Mouse (Mus musculus): ENCODE results near the gene Gm42742. TPM values are rescaled to one million over a fixed set of nuclear protein-coding genes. Genes with fewer than 3 reads are reported as not detected.
A peak's percentile ranks its signal among the peaks of the same experiment; 100 is the strongest.

Gene Gm42742
- total RNA-seq (2021): 10 to 100 TPM; 24.6 to 27.3 TPM
- long read RNA-seq, experiment 1, partial matches to known transcripts: 0 of 7 reads
- long read RNA-seq, experiment 1, other reads (novel, unspliced or antisense): 7 of 7 reads
- long read RNA-seq, experiment 2, partial matches to known transcripts: 0 of 6 reads
- long read RNA-seq, experiment 2, other reads (novel, unspliced or antisense): 6 of 6 reads

DNA sequence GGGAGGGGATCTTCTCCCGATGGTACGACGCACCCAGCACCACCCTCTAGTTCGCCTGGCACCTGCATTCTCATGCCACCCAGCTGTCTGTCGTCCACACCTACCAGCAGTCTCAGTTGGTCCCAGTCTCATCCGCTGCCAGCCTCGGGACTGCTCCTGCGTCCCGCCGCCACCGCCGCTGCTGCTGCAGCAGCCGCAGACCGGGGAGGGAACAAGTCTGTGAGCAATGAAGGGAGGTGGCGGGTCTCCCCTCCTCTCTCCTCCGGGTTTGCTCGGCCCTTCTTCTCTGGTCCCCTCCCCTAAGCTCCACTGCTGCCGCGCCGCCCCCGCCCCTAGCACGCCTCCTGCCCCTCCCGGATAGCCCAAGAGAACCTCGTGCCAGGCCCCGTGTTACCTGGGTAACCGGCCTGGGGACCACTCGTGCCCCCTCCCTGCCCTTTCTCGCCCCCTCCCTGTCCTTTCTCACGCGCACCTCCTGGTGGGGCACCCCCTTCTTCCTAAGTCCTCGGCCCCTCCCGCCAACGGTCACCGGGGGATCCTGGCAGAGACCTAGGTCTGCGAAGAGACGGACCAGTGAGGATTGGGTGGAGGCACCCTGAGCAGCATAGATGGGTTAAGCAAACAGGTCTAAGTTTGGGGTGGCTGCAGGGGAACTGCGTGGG, at the start of gene Gm42742, which contains the start of gene Prrt2:
Gm42742 (minus strand) TSS at position 197 of the 662 bp plus-strand sequence.
Prrt2 (minus strand) TSS at position 311 of the 662 bp plus-strand sequence.
- DNase-seq: peak; percentile 61 to 63

DNA sequence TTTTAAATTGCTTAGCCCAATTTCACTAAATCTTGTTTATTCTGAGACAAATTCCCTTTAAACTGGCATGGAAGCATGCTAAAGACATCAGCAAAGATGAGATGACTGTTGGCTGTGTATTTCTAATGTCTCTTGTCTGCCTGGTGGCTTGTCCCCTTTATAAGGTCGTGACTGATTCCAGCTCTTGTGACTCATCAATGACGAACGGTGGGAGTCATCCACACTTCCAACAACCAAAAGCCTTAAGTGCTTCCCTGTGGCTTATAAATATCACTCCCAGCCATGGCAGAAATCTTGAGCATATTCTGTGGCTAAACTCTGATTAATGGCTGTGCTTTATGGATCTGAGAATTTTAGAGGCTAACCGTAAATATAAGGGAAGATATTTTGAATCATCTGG, 45.4 kb upstream of the Gm42742 start:
- DNase-seq: no peak

DNA sequence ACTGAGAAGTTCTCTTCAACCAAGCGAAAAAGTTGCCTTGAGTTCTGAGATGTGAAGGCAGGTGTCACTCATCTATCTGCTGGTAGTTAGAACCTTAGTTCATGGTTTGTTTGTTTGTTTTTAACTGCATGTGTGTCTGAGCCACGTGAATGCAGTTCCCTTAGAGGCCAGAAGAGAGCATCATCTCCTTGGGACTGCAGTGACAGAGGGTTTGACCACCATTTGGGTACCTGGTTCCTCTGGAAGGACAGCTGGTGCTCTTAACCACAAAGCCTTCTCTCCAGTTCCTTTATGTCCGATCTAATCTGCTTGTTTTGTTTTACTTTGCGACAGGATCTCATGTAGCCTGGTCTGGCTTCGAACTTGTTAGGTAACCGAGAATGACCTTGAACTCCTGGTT, 44.6 kb upstream of the Gm42742 start:
- DNase-seq: no peak

DNA sequence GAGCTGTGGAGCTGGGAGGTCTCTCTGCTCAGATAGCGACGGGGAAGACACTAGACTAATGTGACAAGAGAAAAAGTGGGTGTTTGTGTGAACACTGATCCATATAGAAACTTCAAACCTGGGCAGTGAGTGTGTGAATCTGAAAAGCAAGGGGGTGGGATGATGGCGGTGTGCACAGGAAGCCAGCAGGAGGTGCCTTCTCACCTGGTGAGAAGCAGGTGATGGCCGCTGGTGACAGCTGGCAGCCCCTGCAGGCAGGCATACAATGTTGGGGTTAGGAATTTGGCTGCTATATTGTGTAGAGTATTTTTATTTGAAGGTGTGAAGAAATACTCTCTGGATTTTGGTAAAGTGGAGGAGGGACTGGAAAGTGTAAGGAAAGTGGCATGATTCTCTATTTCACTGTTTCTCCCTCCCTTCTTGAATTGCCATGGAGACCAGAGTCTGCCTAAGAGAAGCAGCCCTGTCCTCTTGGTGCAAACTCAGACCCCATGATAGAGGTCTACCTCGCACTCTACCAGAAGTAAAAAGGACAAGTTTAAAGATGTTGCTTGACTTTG, 34.2 kb upstream of the Gm42742 start:
- no peak for DNase-seq

DNA sequence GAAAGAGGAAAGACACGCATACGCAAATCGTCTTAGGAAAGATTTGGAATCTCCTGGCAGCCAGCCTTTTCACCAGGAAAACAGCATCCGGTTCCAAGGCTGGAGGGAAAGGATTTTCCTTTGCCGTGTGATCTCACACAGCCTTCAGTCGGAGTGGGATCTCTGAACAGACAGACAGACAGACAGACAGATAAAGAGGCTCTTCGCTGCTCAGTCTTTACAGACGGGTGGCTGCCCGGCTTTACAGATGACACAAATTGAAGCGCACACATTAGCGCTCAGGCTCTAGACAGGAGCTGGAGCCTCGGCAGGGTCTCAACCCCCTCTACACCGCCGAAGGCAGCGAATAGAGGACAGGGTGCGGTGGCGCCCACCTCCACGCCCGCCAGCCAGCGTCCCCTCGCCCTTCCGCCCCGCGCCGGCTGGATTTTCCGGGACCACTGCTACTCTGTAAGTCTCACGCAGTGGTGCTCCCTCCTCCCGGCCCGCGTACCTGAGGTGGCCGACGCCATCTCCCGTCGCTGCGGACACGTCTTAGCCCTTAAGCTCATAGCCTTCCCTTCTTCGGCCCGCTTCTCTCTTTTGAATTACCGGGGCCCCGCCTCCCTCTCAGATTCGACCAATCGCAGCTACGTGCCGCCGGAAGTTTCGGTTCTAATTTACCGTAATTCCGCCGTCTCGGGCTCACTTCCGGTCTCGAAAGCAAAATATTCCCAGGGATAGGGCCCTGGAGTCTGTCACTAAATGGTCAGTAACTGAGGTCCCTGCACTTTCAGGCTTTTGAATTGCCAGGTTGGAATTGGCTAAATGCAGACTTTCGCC, 21.2 kb upstream of the Gm42742 start, which contains the start of gene Kif22:
Kif22 (minus strand) TSS at position 621 of the 822 bp plus-strand sequence.
- DNase-seq: peak; percentile 92 to 97

DNA sequence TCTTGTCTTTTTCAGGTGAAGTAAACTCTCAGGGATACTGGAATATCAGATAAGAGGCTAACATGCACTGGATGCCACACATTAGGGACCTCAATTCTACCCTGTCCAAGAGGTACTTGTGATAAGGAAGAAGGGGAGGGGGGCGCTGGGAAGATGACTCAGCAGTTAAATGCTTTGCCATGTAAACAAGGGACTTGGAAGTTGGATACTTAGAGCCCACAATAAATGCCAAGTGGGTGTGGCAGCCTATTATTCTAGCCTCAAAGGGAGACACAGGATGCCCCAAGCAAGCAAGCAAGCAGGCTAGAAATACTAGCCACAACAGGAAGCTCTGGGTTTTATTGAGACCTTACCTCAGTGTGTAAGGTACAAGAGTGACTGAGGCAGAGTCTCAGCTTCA, 10.3 kb upstream of the Gm42742 start:
- DNase-seq: no peak

DNA sequence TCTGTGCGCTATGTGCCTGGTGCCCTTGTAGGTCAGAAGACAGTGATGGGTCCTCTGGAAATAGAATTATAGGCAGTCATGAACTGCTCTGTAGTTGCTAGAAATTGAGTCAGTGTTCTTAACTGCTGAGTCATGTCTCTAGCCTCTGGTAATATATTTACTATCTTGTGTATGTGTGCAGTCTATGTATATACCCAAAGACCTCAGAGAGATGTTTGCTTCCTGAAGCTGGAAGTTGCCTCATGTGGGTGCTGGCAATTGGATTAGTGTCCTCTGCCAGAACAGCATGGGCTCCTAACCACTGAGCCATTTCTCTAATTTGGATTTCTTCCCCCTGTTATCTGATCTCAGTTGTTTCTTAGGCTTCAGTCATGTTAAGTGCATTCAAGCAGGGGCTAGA, 9.3 kb upstream of the Gm42742 start:
- no peak for DNase-seq

DNA sequence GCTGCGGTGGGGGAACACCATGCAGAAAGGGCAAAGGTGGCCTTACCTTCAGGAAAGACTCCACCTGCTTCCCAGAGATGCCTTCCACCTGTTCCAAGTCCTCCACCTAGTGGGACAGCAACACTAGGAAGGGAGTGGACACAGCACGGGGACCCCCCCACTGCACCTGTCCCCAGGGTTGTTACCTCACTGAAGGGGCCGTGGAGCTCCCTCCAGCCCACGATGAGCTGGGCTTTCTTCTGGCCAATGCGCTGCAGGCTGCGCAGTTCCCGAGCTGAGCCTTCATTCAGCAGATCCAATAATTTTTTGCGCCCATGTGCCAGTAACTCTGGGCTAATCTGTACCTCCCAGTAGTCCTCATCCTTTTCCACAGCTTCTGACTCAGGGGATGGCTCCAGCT, 7.0 kb upstream of the Gm42742 start:
- no peak for DNase-seq

DNA sequence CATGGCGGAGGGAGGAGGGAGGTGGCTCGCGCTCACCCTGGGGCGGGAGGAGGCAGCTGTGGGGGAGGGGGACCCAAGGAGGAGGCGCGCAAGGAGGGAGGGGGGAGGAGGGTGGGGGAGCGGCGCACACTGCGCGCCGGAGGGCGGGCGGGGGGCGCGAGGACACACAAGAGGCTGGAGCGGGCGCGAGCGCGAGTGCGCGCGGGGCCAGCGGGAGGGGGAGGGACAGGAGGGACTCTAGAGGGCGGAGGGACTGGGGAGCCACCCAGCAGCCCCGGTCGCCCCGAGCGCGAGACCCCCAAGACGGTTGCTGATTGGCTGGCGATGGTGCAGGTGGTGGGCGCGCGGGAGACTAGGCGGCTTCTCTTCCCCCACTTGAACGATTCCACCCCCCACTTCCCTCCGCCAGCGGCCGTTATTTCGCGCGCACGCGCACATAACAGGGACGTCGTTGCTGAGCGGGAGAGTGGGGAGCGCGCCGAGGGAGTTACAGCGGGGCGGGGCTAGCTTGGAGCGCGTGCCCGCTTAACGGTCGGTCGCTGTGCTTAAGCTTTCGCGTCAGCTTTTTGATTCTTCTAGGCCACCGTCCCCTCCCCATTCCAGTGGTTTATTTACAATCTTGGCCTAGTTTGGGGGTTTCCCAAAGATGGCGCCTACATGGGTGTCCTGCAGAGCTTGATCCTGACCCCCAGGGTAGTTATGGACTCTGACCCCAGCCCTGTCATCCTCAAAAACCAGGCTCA, 6.3 kb upstream of the Gm42742 start, which contains the start of gene Maz:
Maz (minus strand) TSS at position 54 of the 743 bp plus-strand sequence.
- peak; percentile 100 for DNase-seq

DNA sequence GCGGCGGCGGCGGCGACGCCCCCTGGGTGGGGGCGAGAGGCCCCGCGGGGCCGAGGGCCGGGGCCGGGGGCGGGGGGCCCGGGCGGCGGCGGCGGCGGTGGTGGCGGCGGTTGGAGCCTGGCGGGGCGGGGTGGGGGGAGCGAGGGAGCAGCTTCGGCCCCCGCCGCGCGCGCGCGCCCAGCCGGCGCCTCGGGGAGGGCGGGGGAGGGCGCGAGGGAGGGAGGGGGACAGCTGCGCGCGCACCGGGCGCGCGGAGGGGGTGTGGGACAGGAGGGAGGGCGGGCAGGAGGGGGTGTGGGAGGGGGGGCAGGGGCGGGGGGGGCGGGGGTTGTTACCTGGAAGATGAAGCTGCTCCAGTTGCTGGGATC, 5.7 kb upstream of the Gm42742 start:
- no peak for DNase-seq

DNA sequence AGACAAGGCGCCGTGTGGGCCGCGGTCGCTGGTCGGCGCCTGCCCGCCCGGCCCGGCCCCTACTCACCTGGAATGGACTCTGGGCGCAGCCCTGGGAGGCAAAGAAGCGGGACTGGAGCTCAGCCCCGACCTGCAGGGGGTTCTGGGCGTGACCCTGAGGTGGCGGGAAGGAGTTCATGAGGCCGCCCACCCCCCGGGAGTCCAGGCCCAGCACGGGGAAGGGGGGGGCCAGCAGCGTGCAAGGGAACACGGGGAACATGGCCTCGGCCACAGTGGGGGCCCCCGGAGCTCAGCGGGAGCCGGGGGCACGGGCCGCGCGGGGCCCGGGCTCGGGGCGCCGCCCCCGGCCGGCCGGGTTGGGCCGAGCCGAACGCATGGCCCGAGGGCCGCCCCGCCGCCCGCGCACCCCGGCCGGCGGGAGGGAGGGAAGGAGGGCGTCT, 5.3 kb upstream of the Gm42742 start:
- peak; percentile 74 to 75 for DNase-seq

DNA sequence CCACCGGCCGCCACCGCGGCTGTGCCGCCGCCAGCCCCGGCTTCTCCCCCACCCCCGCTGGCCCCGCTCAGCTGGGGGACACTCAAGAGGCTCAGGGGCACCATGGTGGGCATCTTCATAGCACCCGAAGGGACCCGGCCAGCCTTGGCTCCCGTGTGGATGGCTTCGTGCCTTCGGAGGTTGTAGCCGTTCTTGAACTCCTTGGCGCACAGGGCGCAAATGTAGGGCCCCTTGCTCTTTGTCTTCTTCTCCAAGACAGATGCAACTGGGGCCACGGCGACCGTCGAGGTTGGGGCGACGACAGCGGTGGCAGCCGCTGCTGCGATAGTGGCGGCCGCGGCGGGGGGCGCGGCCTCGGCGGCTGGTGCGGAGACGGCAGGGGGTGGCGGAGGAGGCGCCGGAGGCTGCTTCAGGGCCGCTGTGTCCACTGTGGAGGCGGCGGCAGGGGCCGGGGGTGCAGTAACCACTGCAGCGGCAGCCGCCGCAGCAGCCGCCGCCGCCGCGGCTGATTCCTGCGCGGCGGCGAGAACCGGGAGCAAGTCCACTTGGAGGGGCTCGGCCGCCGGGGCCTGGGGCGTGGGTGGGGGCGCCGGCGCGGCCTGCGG, 4.8 kb upstream of the Gm42742 start:
- peak in 1 of 2 experiments; percentile 67 for DNase-seq

DNA sequence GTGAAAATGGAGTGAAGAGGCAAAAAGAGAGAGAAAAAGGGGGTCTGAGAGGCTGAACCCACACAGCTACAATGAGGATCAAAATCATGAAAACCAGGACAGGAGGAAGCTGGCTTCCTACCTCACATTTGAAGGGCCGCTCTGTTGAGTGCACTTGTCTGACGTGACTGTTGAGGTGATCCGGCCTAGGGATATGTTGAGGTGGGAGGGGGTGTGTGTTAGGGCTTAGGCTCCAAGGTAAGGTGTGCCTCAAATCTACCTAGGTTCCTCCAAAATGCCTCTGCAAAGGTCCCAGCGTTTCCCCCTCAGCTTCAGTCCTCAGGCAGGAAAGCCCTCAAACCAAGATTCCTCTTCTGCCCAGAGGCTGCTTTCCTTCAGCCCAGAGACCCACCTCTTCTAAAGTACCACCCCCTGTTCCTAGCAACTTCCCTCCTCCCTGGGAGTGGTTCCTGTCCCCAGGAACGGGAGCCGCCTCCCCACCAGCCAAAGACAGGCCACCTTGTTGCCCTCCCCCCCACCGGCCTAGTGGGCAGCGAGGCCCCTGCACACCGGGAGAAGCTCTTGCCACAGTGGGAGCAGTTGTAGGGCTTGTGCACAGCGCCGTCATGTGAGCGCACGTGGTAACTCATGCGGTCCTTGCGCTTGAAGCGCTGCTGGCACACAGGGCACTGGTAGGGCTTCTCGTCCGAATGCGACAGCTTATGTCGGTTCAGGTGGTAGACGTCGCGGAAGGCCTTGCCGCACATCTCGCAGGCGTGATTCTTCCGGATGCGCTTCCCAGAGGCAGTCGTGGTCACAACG, 4.1 kb upstream of the Gm42742 start:
- DNase-seq: peak; percentile 85 to 87

DNA sequence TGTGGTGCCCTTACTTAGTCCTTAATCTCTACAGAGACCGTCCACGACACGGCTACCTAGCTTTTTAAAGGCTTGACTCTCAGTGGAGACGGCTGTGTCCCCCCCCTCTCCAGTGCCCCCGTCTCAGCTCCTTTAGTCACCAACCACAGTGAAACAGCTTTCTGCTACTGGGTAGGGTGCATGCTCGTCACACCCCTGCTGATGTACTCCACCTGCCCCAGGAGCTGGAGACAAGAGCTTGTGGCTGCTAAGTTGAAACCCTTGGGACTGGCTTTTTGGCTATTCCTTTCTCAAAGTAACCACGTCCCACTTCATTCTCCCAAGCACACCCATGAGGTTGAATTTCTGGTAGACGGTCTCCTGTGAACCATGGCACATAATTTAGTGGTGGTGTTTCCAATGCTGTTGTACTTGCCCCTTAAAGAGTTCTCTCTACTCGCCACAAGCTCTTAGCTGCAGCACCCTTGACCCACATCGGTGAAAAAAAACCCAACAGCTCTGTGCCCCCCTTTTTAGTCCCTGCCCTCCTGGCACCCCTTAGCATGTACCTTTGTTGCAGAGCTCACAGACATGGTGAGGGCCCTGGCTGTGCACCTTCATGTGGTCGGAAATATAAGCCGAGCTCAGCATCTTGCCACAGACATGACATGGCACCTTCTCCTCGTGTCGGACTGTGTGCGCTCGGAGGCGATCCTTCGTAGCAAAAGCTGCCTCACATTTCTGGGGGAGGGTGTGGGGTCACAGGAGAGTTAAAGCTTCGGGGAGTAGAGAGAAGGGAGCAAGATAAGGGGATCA, 3.2 kb upstream of the Gm42742 start:
- DNase-seq: peak in 1 of 2 experiments; percentile 26

DNA sequence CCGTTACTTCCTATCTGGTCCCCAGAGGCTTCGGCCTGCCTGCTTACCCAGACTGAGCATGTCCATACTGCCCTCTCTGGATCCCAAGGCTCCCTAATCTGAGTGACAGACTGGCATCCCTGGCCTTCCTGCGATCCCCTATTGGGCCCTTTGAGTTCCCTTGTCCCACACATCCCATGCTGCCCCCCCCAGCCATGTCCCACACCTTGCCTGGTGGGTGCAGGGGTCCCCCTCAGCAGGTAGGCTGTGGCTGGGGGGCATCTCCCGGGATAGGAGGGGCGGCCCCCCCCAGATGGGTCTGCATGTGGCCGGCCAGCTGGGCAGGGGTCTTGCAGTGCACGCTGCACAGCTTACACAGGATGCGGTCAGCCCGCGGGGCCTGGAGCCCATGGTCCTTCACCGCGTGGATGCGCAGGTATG, 2.4 kb upstream of the Gm42742 start:
- DNase-seq: peak in 1 of 2 experiments; percentile 20

DNA sequence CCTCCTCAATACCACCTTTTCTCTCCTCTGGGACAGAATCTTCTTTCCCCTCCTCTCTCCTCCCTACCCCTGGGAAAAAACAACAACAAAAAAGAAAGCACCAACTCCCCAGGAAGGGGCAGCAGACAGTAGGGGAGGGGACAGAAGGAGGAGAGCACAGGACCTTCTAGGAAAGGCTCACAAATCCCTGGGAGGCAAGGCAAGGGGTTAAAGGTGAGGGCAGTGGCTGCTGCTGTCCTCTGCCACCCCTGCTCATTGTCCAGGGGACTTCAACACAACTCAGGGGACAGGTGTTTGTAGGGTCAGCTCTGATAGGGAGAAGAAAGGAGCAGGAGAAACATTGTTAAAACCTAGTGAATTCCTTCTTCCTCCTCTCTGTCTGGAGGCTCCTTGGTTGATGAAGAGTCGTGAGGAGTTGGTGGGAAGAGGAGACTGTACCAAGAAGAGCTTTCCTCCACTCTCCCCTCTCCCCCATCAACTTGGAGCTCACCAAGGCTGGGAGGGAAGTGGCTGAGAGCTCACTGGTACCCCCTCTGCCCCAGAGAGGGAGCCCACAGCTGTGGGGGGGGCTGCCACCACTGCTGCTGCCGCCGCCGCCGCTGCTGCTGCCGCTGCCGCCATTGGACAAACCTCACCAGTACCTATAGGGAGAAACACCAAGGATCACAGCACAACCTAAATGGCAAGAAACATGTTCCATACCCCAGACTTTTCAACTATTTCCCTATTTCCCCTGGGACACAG, 1.8 kb upstream of the Gm42742 start:
- no peak for DNase-seq

DNA sequence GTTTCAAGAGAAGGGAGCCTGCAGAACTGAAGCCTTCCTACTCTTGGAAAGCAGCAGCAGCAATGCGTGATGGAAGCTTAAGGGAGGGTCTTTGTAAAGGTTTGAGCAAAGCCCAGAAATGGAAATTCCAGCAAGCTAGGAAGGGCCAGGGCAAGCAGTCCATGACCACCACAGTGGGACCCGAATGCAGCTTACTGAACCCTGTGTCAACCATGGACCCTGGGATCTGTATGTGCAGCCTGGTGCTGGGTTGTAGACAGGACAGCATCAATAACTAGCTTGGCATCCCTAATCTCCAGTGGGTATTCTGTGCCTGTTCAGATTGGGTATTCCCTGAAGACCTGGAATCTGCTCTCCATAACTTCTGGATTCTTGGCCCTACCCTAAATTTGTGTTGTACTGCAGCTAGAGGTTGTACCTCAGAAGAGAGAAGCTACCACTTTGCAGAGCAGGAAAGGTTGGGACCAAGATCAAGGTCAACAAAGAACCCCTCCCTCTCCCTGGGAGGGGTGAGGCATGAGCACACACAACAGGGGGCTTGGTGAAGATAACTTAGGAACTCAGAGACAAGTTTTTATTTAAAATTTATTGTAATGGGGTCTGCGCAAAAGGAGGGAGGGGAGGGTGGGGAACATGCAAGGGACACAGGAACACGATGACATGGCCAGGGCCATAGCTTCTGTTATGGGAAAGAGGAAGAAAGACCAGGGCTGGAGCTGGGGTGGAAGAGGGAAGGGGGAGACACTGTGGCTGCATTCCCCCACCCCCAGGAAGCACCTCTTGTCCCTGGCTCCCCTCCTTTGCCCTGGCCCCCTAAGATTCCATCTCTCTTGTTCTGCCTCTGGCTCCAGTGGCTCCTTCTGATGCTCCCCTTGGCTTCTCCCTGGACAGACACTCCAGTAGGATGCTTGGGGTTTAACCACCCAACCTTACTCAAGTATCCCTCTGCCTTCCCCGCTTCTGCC, 948 bp upstream of the Gm42742 start:
- DNase-seq: no peak

DNA sequence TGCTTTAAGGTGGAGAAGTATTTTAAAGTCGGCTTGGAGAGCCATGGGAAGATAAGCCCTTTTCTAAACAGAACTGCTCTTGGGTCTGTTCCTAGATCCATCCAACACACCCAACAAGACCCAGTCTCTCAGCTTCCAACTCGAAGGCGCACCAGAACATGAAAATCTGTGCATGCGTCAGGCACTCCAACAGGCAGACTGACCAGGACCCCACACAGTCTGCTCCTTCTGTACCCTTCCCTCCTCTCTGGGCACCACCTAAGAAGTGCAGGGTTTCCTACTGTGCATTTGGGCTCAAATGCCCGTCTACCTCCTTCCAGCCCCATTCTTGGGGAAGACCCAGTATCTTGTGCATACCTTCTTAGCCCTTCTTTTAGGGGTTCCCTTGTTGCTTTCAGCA, 406 bp downstream of the Gm42742 start:
- no peak for DNase-seq
